Mouse (Mus musculus) spleen, postnatal 4 days (tissue): Measurements from ENCODE around the gene A630001G21Rik.
"Not testable (repeated sequence)": the region's sequence is repeated elsewhere in the genome, so short reads cannot be mapped to it uniquely, and the experiment has no call there.

Source experiments
- DNase-seq, 2 experiments: peaks; one replicate each; pipeline ENCODE4 v3.0.0; 2022; ENCODE audit warnings: low spot score in 2 of 2

A630001G21Rik gene

GRCm38 (mm10) chr1:85778436-85778835 lies at the start of gene A630001G21Rik:
A630001G21Rik (minus strand) TSS chr1:85778643.
- no peak for DNase-seq

GRCm38 (mm10) chr1:85827166-85827565 lies 48.7 kb upstream of the A630001G21Rik start:
- DNase-seq, result no peak

GRCm38 (mm10) chr1:85824905-85825304 lies 46.5 kb upstream of the A630001G21Rik start:
- DNase-seq, result no peak

GRCm38 (mm10) chr1:85822239-85822638 lies 43.8 kb upstream of the A630001G21Rik start:
- no peak for DNase-seq

GRCm38 (mm10) chr1:85819695-85820094 lies 41.3 kb upstream of the A630001G21Rik start:
- DNase-seq, result no peak

- DNase-seq, result no peak
Observed at GRCm38 (mm10) chr1:85818121-85818520, 39.7 kb upstream of the A630001G21Rik start.

GRCm38 (mm10) chr1:85814213-85814612 lies 35.8 kb upstream of the A630001G21Rik start:
- DNase-seq, result not testable (repeated sequence)

- no peak for DNase-seq
Observed at GRCm38 (mm10) chr1:85810787-85811186, 32.3 kb upstream of the A630001G21Rik start.

GRCm38 (mm10) chr1:85810343-85810742 lies 31.9 kb upstream of the A630001G21Rik start:
- DNase-seq, result no peak

- DNase-seq, result no peak
Observed at GRCm38 (mm10) chr1:85809256-85809655, 30.8 kb upstream of the A630001G21Rik start.

- DNase-seq, result no peak
Observed at GRCm38 (mm10) chr1:85804551-85804950, 26.1 kb upstream of the A630001G21Rik start.

GRCm38 (mm10) chr1:85802517-85802916 lies 24.1 kb upstream of the A630001G21Rik start:
- no peak for DNase-seq

GRCm38 (mm10) chr1:85799776-85800175 lies 21.3 kb upstream of the A630001G21Rik start:
- no peak for DNase-seq

- no peak for DNase-seq
Observed at GRCm38 (mm10) chr1:85795196-85795595, 16.8 kb upstream of the A630001G21Rik start.

- DNase-seq, result peak in 1 of 2 experiments; percentile 39
Observed at GRCm38 (mm10) chr1:85794106-85794771, 15.8 kb upstream of the A630001G21Rik start.

GRCm38 (mm10) chr1:85793208-85794105 lies 15.0 kb upstream of the A630001G21Rik start, which contains the start of gene Cab39:
Cab39 (plus strand) TSS chr1:85793441.
- peak; percentile 89 to 96 for DNase-seq

- no peak for DNase-seq
Observed at GRCm38 (mm10) chr1:85791476-85791875, 13.0 kb upstream of the A630001G21Rik start.

GRCm38 (mm10) chr1:85790565-85790964 lies 12.1 kb upstream of the A630001G21Rik start:
- DNase-seq, result no peak

GRCm38 (mm10) chr1:85779428-85780180 lies 1.2 kb upstream of the A630001G21Rik start:
- DNase-seq, result no peak

GRCm38 (mm10) chr1:85779012-85779411 lies 569 bp upstream of the A630001G21Rik start:
- DNase-seq, result no peak

- DNase-seq, result no peak
Observed at GRCm38 (mm10) chr1:85776154-85776553, 2.3 kb downstream of the A630001G21Rik start.

GRCm38 (mm10) chr1:85775136-85775535 lies 3.3 kb downstream of the A630001G21Rik start:
- no peak for DNase-seq
